ENCODE assay signal across 8 mouse cellular contexts in the genomic region with DNA sequence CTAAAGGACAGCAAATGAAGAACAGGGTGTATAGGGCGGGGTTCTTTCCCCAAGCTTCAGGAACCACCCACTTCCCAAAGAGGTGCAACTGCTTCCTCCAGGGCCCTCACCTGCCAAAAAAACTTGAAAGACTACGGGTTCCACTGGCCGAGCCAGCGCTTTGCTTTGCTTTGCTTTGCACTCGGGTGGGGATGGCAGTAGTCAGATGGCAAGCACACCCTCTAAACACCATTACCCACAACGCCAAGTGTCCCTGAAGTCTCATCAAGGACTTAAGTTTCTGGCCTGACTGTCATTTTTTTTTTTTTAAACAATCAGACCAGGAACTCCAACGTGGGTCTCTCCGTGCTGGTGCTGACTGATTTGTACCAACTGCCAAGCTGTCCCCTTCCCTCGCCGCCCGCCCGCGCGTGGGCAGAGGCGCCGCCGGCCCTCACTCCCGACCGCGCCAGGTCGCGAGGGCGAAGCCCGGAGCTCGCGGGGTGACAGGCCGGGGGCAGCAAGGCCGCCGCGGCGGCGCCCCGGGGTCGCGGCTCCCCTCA. TPM values are rescaled to one million over a fixed set of nuclear protein-coding genes. Genes with fewer than 3 reads are reported as not detected.
A peak's percentile ranks its signal among the peaks of the same experiment; 100 is the strongest.
DNase-seq lines count a peak whose midpoint lies in the region; ATAC-seq lines count a peak whose summit lies in the region.

No protein-coding gene starts in this region.

- peak; percentile 33 for DNase-seq in kidney, adult 11 months
- no peak for DNase-seq in kidney, postnatal 4 days
- peak; percentile 68 for DNase-seq in adrenal gland, postnatal 14 days
- peak; percentile 19 for DNase-seq in forebrain, embryonic 10.5 days (ENCODE audit: extremely low spot score, low spot score)
- peak; percentile 29 for DNase-seq in heart, postnatal 25 days (ENCODE audit: low spot score)
- DNase-seq in left cerebral cortex, postnatal 25 days (ENCODE audit: low spot score in 2 of 2): peak; percentile 30 to 53
- DNase-seq in splenic B cell, adult 2 months (ENCODE audit: low read depth, low spot score): peak; percentile 54

- intact Hi-C loops in heart, postnatal 25 days (cut with DNase I): loop anchor here (2.0 to 10.0 kb wide), 2 partner anchors 23 to 515 kb away; partner anchors contain the start of gene Ppp2r3c
- intact Hi-C loops in left cerebral cortex, postnatal 25 days (cut with DNase I): no loop called here

- H3K4me3 ChIP-seq in forebrain, embryonic 10.5 days: peak overlapping the region; percentile 73

- peak; percentile 21 for ATAC-seq in megakaryocyte progenitor cell, adult 5-6 weeks (replicated peaks; ENCODE audit: poor library complexity)

- H3K27ac ChIP-seq in forebrain, embryonic 10.5 days: peak overlapping the region; percentile 95

- H3K36me3 ChIP-seq in forebrain, embryonic 10.5 days (replicated peaks): no peaks in the 10 kb centered on the region
- no peaks in the 10 kb centered on the region for H3K36me3 ChIP-seq in splenic B cell, adult 2 months (ENCODE audit: control insufficient read depth, insufficient read depth, low read length, poor library complexity, severe bottlenecking)

- H3K27me3 ChIP-seq in forebrain, embryonic 10.5 days (ENCODE audit: poor library complexity, severe bottlenecking): no peaks in the 10 kb centered on the region
- no peaks in the 10 kb centered on the region for H3K27me3 ChIP-seq in splenic B cell, adult 2 months (ENCODE audit: control insufficient read depth, insufficient read depth, low read length, poor library complexity, severe bottlenecking)

- under 1% methylated on average over 35 of the region's 35 CpGs for WGBS in forebrain, embryonic 10.5 days

- no peaks in the 10 kb centered on the region for H3K9me3 ChIP-seq in forebrain, embryonic 10.5 days

- H3K4me1 ChIP-seq in forebrain, embryonic 10.5 days: peaks cover 15% of the 10 kb centered on the region

RNA-seq across cellular contexts. Expression of gene Ralgapa1, which starts 0.8 kb away (rescaled TPM):
- 74.2 and 85.0 TPM in 2 replicates for total RNA-seq in adrenal gland, postnatal 14 days (2021)
- 10.9 and 11.4 TPM in 2 replicates for polyA plus RNA-seq in forebrain, embryonic 10.5 days (2016; fragmentation: Nextera tagmentation; extraction: Ambion mirVana)
- 10 to 100 TPM; 56.1 to 64.5 TPM for total RNA-seq in heart, postnatal 25 days (2021)
- 100 to 1,000 TPM; 122 to 125 TPM for total RNA-seq in left cerebral cortex, postnatal 25 days (2021)
- total RNA-seq in megakaryocyte progenitor cell, adult 5-6 weeks (2015): 47.6 and 64.8 TPM in 2 replicates
- total RNA-seq in megakaryocyte progenitor cell, adult 5-6 weeks (2017): 29.3 and 36.7 TPM in 2 replicates

RNA-seq across cellular contexts. Expression of gene Brms1l, which starts 15.9 kb away (rescaled TPM):
- total RNA-seq in adrenal gland, postnatal 14 days (2021): 43.1 and 44.6 TPM in 2 replicates
- polyA plus RNA-seq in forebrain, embryonic 10.5 days (2016; fragmentation: Nextera tagmentation; extraction: Ambion mirVana): 40.7 and 42.2 TPM in 2 replicates
- total RNA-seq in heart, postnatal 25 days (2021): 10 to 100 TPM; 22.3 to 22.9 TPM
- 10 to 100 TPM; 64.5 to 70.6 TPM for total RNA-seq in left cerebral cortex, postnatal 25 days (2021)
- total RNA-seq in megakaryocyte progenitor cell, adult 5-6 weeks (2015): 10.9 and 12.2 TPM in 2 replicates
- total RNA-seq in megakaryocyte progenitor cell, adult 5-6 weeks (2017): 14.5 and 18.3 TPM in 2 replicates

Comparison
In these comparisons a context has a peak if more than half of its experiments do, and no peak if none do; other contexts are left out.
1. DNase-seq: peak in kidney, adult 11 months (single experiment), adrenal gland, postnatal 14 days (single experiment), forebrain, embryonic 10.5 days (single experiment), heart, postnatal 25 days (single experiment), left cerebral cortex, postnatal 25 days (2 of 2) and splenic B cell, adult 2 months (single experiment); none in kidney, postnatal 4 days (0 of 2).